Mouse (Mus musculus) MEL (cell line): ENCODE results near the gene Jmjd1c.

ENCODE experiments used
- CTCF ChIP-seq, 3 experiments: IDR thresholded peaks in 2 of 3; conservative IDR thresholded peaks in 1 of 3; 2 replicates each; pipeline ENCODE4 v1.5.1; 2011 to 2012; ENCODE audit warnings: low read length in 3 of 3, low read depth in 2 of 3, mild to moderate bottlenecking in 2 of 3, improper control_type of control experiment in 1 of 3, inconsistent platforms in 1 of 3, mixed read lengths in 1 of 3, moderate library complexity in 1 of 3; ENCODE audit not compliant: control insufficient read depth in 1 of 3, insufficient read depth in 1 of 3, poor library complexity in 1 of 3, severe bottlenecking in 1 of 3
- ELF1 ChIP-seq: IDR thresholded peaks from 2 replicates; pipeline ENCODE4 v1.6.1; 2014; ENCODE audit warnings: low read depth, mild to moderate bottlenecking, inconsistent platforms, low read length, improper control_type of control experiment, moderate library complexity
- EP300 ChIP-seq, 2 experiments: IDR thresholded peaks; 2 replicates each; pipeline ENCODE4 v1.6.1; 2011; ENCODE audit warnings: improper control_type of control experiment in 2 of 2, low read length in 2 of 2, low read depth in 1 of 2, mild to moderate bottlenecking in 1 of 2
- MAZ ChIP-seq: IDR thresholded peaks from 2 replicates; pipeline ENCODE4 v1.6.1; 2012; ENCODE audit warnings: low read depth, mild to moderate bottlenecking, inconsistent platforms, low read length, improper control_type of control experiment

DNA sequence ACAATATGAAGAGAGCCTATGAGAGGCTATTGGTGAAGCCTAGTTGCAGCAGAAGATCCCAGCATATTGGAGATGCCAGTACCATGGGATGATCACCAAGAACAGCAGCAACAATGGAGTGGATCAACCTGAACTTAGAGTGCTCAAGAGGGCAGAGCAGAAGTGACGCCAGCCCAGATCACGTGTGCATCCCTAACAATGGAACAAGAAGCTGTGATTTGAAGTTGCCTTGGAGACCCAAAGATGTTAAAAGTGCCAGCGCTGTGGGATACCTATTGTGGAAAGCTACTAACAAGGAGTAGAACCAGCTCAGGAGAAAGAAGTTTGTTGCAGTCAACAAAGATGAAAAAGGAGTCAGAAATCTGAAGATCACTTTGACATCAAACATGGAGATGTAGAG is 55.8 kb downstream of the Jmjd1c start:
- TF ChIP-seq EP300 (IDR thresholded peaks at IDR 0.05; ENCODE audit: low read depth in 1 of 2, low read length in 2 of 2) (no peak), CTCF (IDR thresholded peaks at IDR 0.05 in 2 of 3, conservative IDR thresholded peaks at IDR 0.05 in 1 of 3; ENCODE audit: control insufficient read depth in 1 of 3, insufficient read depth in 1 of 3, low read depth in 2 of 3, low read length in 3 of 3, poor library complexity in 1 of 3, severe bottlenecking in 1 of 3) (no peak), MAZ (no peak), ELF1 (no peak)
